ENCODE assay signal across 13 mouse cellular contexts in the genomic region with DNA sequence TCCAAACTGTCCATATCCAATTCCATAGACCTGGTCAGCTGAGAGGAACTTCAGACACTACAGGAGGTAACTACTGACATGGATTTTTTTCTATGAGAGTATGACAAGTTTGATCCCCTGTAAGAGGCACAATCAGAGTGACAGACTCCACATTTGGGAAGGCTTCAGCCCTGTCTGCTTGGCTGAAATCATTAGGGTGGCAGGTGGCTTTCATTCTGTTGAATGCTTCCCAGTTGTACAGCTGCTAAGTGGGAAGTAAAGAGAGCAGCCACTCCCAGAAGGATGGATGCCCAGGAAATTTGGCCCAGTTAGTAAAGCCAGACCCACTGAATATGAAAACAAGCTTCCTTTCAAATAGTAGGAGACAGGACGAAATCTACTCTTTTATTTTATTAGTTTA.
DNase-seq lines count a peak whose midpoint lies in the region; ATAC-seq and TF ChIP-seq lines count a peak whose summit lies in the region.
"Had no signal": no experiment of that assay in that cellular context is flagged by ENCODE, and none has a peak within 500 bp of the region (broad histone marks: within the 10 kb centered on the region; RNA-seq: fewer than 3 reads in every experiment).

No protein-coding gene starts in this region.

- no peak for TF ChIP-seq CTCF in intestine, postnatal 0 days (IDR thresholded peaks at IDR 0.05; ENCODE audit: low read depth)

- ATAC-seq in forebrain, embryonic 12.5 days (ENCODE audit: low FRiP score) = 0 out of 2 replicates have a peak, but pooled peaks have one; percentile 27
- no peak for ATAC-seq in intestine, postnatal 0 days
- ATAC-seq in erythroblast, adult 5-6 weeks (replicated peaks; ENCODE audit: low FRiP score, poor library complexity, severe bottlenecking) = no peak
- ATAC-seq: intestine, embryonic 15.5 days had no signal

- no peak overlapping the region for H3K9ac ChIP-seq in forebrain, embryonic 12.5 days
- H3K9ac ChIP-seq in intestine, postnatal 0 days (ENCODE audit: low read depth, low read length) = no peak overlapping the region
- H3K9ac ChIP-seq: embryonic facial prominence, embryonic 15.5 days; heart, embryonic 15.5 days; intestine, embryonic 15.5 days had no signal

- no peaks in the 10 kb centered on the region for H3K36me3 ChIP-seq in forebrain, embryonic 12.5 days (replicated peaks)
- no peaks in the 10 kb centered on the region for H3K36me3 ChIP-seq in forebrain, embryonic 10.5 days (replicated peaks)
- no peaks in the 10 kb centered on the region for H3K36me3 ChIP-seq in intestine, postnatal 0 days (ENCODE audit: control insufficient read depth, insufficient read depth)
- H3K36me3 ChIP-seq: embryonic facial prominence, embryonic 15.5 days; heart, embryonic 15.5 days; intestine, embryonic 15.5 days; midbrain, embryonic 10.5 days had no signal

- DNase-seq in forebrain, embryonic 10.5 days (ENCODE audit: extremely low spot score, low spot score) = no peak
- DNase-seq in left cerebral cortex, postnatal 4 days = peak; percentile 71
- no peak for DNase-seq in left cerebral cortex, adult 11 months (ENCODE audit: low spot score)
- DNase-seq in layer of hippocampus, adult 8-10 months (ENCODE audit: low spot score in 2 of 2) = peak; percentile 78 to 79
- DNase-seq: adrenal gland, adult 2 months; thymus, postnatal 25 days had no signal

- H3K27me3 ChIP-seq in forebrain, embryonic 12.5 days = no peaks in the 10 kb centered on the region
- no peaks in the 10 kb centered on the region for H3K27me3 ChIP-seq in forebrain, embryonic 10.5 days (ENCODE audit: poor library complexity, severe bottlenecking)
- H3K27me3 ChIP-seq in intestine, postnatal 0 days (replicated peaks; ENCODE audit: control insufficient read depth, insufficient read depth, low read length) = no peaks in the 10 kb centered on the region
- H3K27me3 ChIP-seq: embryonic facial prominence, embryonic 15.5 days; heart, embryonic 15.5 days; intestine, embryonic 15.5 days had no signal

- H3K9me3 ChIP-seq in forebrain, embryonic 12.5 days = no peaks in the 10 kb centered on the region
- H3K9me3 ChIP-seq in forebrain, embryonic 10.5 days = no peaks in the 10 kb centered on the region
- no peaks in the 10 kb centered on the region for H3K9me3 ChIP-seq in intestine, postnatal 0 days (ENCODE audit: control insufficient read depth)
- H3K9me3 ChIP-seq: embryonic facial prominence, embryonic 15.5 days; heart, embryonic 15.5 days; intestine, embryonic 15.5 days; midbrain, embryonic 10.5 days had no signal

- H3K4me1 ChIP-seq in forebrain, embryonic 12.5 days = peaks cover 10% of the 10 kb centered on the region; the same call in 1 of the 2 replicates
- H3K4me1 ChIP-seq in forebrain, embryonic 10.5 days = peaks cover 13% of the 10 kb centered on the region
- no peaks in the 10 kb centered on the region for H3K4me1 ChIP-seq in intestine, postnatal 0 days (replicated peaks; ENCODE audit: control insufficient read depth, insufficient read depth, low read length)
- H3K4me1 ChIP-seq: heart, embryonic 15.5 days had no signal

- intact Hi-C loops in left cerebral cortex, postnatal 4 days (cut with DNase I) = no loop called here

- no peak overlapping the region for H3K4me3 ChIP-seq in forebrain, embryonic 12.5 days (replicated peaks)
- H3K4me3 ChIP-seq in forebrain, embryonic 10.5 days = no peak overlapping the region
- H3K4me3 ChIP-seq in intestine, postnatal 0 days (ENCODE audit: low read depth, low read length) = no peak overlapping the region
- H3K4me3 ChIP-seq: embryonic facial prominence, embryonic 15.5 days; heart, embryonic 15.5 days; intestine, embryonic 15.5 days; midbrain, embryonic 10.5 days had no signal

- 65% methylated on average over 1 of the region's 1 CpGs for WGBS in forebrain, embryonic 12.5 days
- WGBS in forebrain, embryonic 10.5 days = 70% methylated on average over 1 of the region's 1 CpGs
- WGBS in intestine, postnatal 0 days = 74% methylated on average over 1 of the region's 1 CpGs

- H3K4me2 ChIP-seq in forebrain, embryonic 12.5 days = no peak overlapping the region
- no peak overlapping the region for H3K4me2 ChIP-seq in intestine, postnatal 0 days (replicated peaks; ENCODE audit: low read depth)
- H3K4me2 ChIP-seq: embryonic facial prominence, embryonic 15.5 days; heart, embryonic 15.5 days; intestine, embryonic 15.5 days had no signal

- no peak overlapping the region for H3K27ac ChIP-seq in forebrain, embryonic 12.5 days
- no peak overlapping the region for H3K27ac ChIP-seq in forebrain, embryonic 10.5 days
- no peak overlapping the region for H3K27ac ChIP-seq in intestine, postnatal 0 days (ENCODE audit: low read depth, low read length)
- H3K27ac ChIP-seq: embryonic facial prominence, embryonic 15.5 days; heart, embryonic 15.5 days; intestine, embryonic 15.5 days; midbrain, embryonic 10.5 days had no signal

Comparison
In these comparisons a context has a peak if more than half of its experiments do, and no peak if none do; other contexts are left out.
1. DNase-seq: peak in left cerebral cortex, postnatal 4 days (single experiment) and layer of hippocampus, adult 8-10 months (2 of 2); none in forebrain, embryonic 10.5 days (single experiment) and left cerebral cortex, adult 11 months (single experiment).